Mouse (Mus musculus) hindbrain, postnatal 0 days (tissue): Measurements from ENCODE around the gene Gkn1. TPM values are rescaled to one million over a fixed set of nuclear protein-coding genes. Genes with fewer than 3 reads are reported as not detected.

Experiments used
- ATAC-seq: fragments of 200-750 bp; cut with Nextera tagmentation; 2 replicates; pipeline ENCODE4 v1.8.0; 2017; ENCODE audit warnings: mild to moderate bottlenecking, moderate TSS enrichment, moderate library complexity
- DNase-seq: peaks from one replicate; pipeline ENCODE4 v3.0.0-alpha.2; 2015; ENCODE audit warnings: low spot score
- H3K27ac ChIP-seq: fragments of 300-500 bp; sonication (generic); 2 replicates; pipeline ENCODE4 v1.5.1; 2014; ENCODE audit warnings: mild to moderate bottlenecking
- H3K27me3 ChIP-seq: fragments of 300-500 bp; sonication (generic); 2 replicates; pipeline ENCODE4 v1.6.1; 2014; ENCODE audit warnings: low read length, mixed read lengths; ENCODE audit not compliant: insufficient read depth
- H3K36me3 ChIP-seq: fragments of 300-500 bp; sonication (generic); 2 replicates; pipeline ENCODE4 v1.6.1; 2014; ENCODE audit warnings: low read length, mixed read lengths; ENCODE audit not compliant: insufficient read depth
- H3K4me1 ChIP-seq: fragments of 300-500 bp; sonication (generic); 2 replicates; pipeline ENCODE4 v1.6.1; 2014; ENCODE audit warnings: antibody characterized with exemption, low read length, mixed read lengths; ENCODE audit not compliant: insufficient read depth
- H3K4me2 ChIP-seq: fragments of 300-500 bp; sonication (generic); 2 replicates; pipeline ENCODE4 v1.6.1; 2014; ENCODE audit warnings: low read depth, mild to moderate bottlenecking, low read length, moderate library complexity, mixed read lengths
- H3K4me3 ChIP-seq: fragments of 300-500 bp; sonication (generic); 2 replicates; pipeline ENCODE4 v1.5.1; 2014; ENCODE audit warnings: low read length
- H3K9ac ChIP-seq: fragments of 300-500 bp; sonication (generic); replicated peaks from 2 replicates; pipeline ENCODE4 v1.6.1; 2014; ENCODE audit warnings: mild to moderate bottlenecking, low read length, moderate library complexity, mixed read lengths
- H3K9me3 ChIP-seq: fragments of 300-500 bp; sonication (generic); 2 replicates; pipeline ENCODE4 v1.6.1; 2016; ENCODE audit warnings: low read length, mixed read lengths
- CTCF ChIP-seq: IDR thresholded peaks from 2 replicates; pipeline ENCODE4 v1.5.1; 2016; ENCODE audit warnings: antibody characterized with exemption, control low read depth, low read depth
- WGBS: fragments of 180-500 bp; shearing (Covaris S2); extraction: QIAGEN DNeasy Blood & Tissue Kit; methylation state at CpG from one replicate; pipeline ENCODE4 v1.1.7; 2014; 5-methylcytosine and 5-hydroxymethylcytosine counted together
- polyA plus RNA-seq: library from polyadenylated mRNA; unstranded; fragments of >200 nt; fragmentation: Nextera tagmentation; extraction: Ambion mirVana; gene quantifications from 2 replicates; pipeline ENCODE4 v1.2.1, GENCODE M21; 2015
- total RNA-seq: library from RNA; depleted of rRNA; stranded (reverse); fragments of >200 nt; gene quantifications from 2 replicates; pipeline ENCODE4 v1.2.3, GENCODE M21; 2014

Gkn1 gene
- total and polyA plus RNA-seq, 2 experiments from 2014 or later = not detected

DNA sequence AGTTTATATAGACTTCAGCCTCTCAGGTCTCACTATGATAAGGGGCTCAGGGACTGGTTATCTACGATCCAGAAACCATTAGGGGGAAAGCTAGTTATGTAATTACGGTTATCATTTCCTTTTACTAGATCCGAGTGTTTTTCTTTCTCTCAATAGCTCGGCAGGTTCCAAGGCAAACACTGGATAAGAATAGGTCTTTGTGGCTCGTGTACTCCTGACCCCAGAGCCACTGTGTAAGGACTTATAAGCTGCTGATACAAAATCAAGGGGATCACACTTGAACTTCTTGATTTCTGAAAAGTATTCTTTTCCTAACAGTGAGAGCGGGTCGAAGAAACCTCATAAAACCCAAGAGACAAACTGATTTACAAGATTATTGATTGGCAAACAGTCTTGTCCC is 38.1 kb upstream of the Gkn1 start, which contains the start of gene Gkn3:
Gene Gkn3 (minus strand): TSS at position 59 of the 400 bp plus-strand sequence.
- Histone ChIP-seq H3K36me3 (no peaks in the 10 kb centered on the region), H3K27ac (no peak within 1 kb of the TSS), H3K4me3 (no peak within 1 kb of the TSS), H3K4me1 (peaks cover 3% of the 10 kb centered on the region; the same call in 1 of the 2 replicates), H3K9ac (no peak within 1 kb of the TSS), H3K9me3 (no peaks in the 10 kb centered on the region), H3K27me3 (no peaks in the 10 kb centered on the region), H3K4me2 (no peak within 1 kb of the TSS)
- DNase-seq = no peak
- 67% methylated on average over 7 of the region's 7 CpGs for WGBS
- no peak for TF ChIP-seq CTCF
- no peak for ATAC-seq

GRCm38 (mm10) chr6:87386681-87387080 is 35.9 kb upstream of the Gkn1 start:
- no peak overlapping the region for H3K9ac ChIP-seq
- no peak overlapping the region for H3K4me2 ChIP-seq
- DNase-seq (no peak), ATAC-seq (no peak)
- H3K36me3 ChIP-seq = no peaks in the 10 kb centered on the region
- no peak for TF ChIP-seq CTCF
- H3K4me3 ChIP-seq = no peak overlapping the region
- 81% methylated on average over 10 of the region's 10 CpGs for WGBS
- H3K9me3 ChIP-seq = no peaks in the 10 kb centered on the region
- peaks cover 3% of the 10 kb centered on the region; the same call in 1 of the 2 replicates for H3K27me3 ChIP-seq
- no peak overlapping the region for H3K27ac ChIP-seq
- peaks cover 3% of the 10 kb centered on the region; the same call in 1 of the 2 replicates for H3K4me1 ChIP-seq

GRCm38 (mm10) chr6:87386203-87386602 is 35.5 kb upstream of the Gkn1 start:
- WGBS = 13% methylated on average over 7 of the region's 7 CpGs
- no peak for ATAC-seq
- peak; percentile 88 for DNase-seq
- Histone ChIP-seq H3K27me3 (peaks cover 3% of the 10 kb centered on the region; the same call in 1 of the 2 replicates), H3K27ac (no peak overlapping the region), H3K4me3 (no peak overlapping the region), H3K4me1 (peaks cover 3% of the 10 kb centered on the region; the same call in 1 of the 2 replicates), H3K36me3 (no peaks in the 10 kb centered on the region), H3K9me3 (no peaks in the 10 kb centered on the region), H3K9ac (no peak overlapping the region), H3K4me2 (no peak overlapping the region)
- TF ChIP-seq CTCF = peak; percentile 91

DNA sequence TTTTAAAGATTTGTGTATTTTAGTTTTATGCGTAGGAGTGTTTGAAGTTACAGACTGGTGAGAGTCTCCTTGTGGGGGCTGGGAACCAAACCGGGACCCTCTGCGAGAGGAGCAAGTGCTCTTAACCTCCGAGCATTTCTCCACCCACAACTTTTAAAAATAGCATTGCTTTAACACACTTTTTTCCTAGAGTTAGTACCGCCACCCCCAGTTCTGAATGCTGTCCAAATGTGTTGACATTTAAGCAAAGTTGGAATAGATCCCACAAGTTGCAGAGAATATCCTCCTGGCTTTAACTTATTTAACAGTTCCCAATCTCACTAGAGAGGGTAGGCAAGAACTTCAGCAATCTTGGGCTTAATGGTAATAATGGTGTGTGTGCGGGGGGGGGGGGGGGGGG is 34.0 kb upstream of the Gkn1 start:
- H3K27me3 ChIP-seq = peaks cover 3% of the 10 kb centered on the region; the same call in 1 of the 2 replicates
- WGBS = 57% methylated on average over 6 of the region's 6 CpGs
- no peak for ATAC-seq
- DNase-seq = no peak
- peak overlapping the region; percentile 55 for H3K4me2 ChIP-seq
- H3K4me1 ChIP-seq = peaks cover 3% of the 10 kb centered on the region; the same call in 1 of the 2 replicates
- no peak overlapping the region for H3K27ac ChIP-seq
- no peak overlapping the region for H3K4me3 ChIP-seq
- H3K9ac ChIP-seq = no peak overlapping the region
- no peaks in the 10 kb centered on the region for H3K36me3 ChIP-seq
- no peaks in the 10 kb centered on the region for H3K9me3 ChIP-seq
- no peak for TF ChIP-seq CTCF

- peak overlapping the region; percentile 36 for H3K4me3 ChIP-seq
- peak overlapping the region; percentile 55 for H3K4me2 ChIP-seq
- WGBS = 7% methylated on average over 24 of the region's 24 CpGs
- peaks cover 3% of the 10 kb centered on the region; the same call in 1 of the 2 replicates for H3K27me3 ChIP-seq
- H3K9me3 ChIP-seq = no peaks in the 10 kb centered on the region
- ATAC-seq = peak; percentile 81
- peak overlapping the region; percentile 43; the same call in 1 of the 2 replicates for H3K9ac ChIP-seq
- H3K36me3 ChIP-seq = no peaks in the 10 kb centered on the region
- H3K27ac ChIP-seq = no peak overlapping the region
- peaks cover 3% of the 10 kb centered on the region; the same call in 1 of the 2 replicates for H3K4me1 ChIP-seq
- DNase-seq = peak; percentile 66
- TF ChIP-seq CTCF = peak; percentile 70
Observed at GRCm38 (mm10) chr6:87383926-87384691, 33.4 kb upstream of the Gkn1 start.

- no peaks in the 10 kb centered on the region for H3K27me3 ChIP-seq
- no peaks in the 10 kb centered on the region for H3K36me3 ChIP-seq
- no peak within 1 kb of the TSS for H3K9ac ChIP-seq
- ATAC-seq (no peak), DNase-seq (no peak)
- TF ChIP-seq CTCF = no peak
- WGBS = 90% methylated on average over 9 of the region's 9 CpGs
- no peaks in the 10 kb centered on the region for H3K9me3 ChIP-seq
- no peak within 1 kb of the TSS for H3K27ac ChIP-seq
- H3K4me2 ChIP-seq = no peak within 1 kb of the TSS
- no peaks in the 10 kb centered on the region for H3K4me1 ChIP-seq
- no peak within 1 kb of the TSS for H3K4me3 ChIP-seq
Observed at GRCm38 (mm10) chr6:87373057-87373456, 22.3 kb upstream of the Gkn1 start, which contains the start of gene Gkn2. TSS of gene Gkn2 (plus strand) at chr6:87373357.

DNA sequence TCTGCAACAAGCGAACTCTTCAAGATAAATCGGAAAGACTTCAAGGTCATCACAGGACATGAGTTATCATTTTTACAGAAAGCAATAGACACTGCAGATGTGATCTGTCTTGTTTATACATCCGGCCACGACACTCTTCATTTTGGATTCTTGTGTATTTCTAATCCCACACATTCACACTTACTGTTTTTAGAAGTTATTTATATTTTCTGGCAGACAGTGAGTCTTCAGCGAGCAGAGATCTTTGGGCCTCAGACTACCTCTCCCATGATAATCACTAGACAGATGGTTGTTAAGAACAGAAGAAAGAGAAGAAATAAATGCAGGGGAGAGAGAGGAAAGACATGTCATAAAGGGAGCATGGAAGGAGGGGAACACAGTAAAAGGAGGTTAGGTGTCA is 18.5 kb upstream of the Gkn1 start:
- Histone ChIP-seq H3K9ac (no peak overlapping the region), H3K4me1 (no peaks in the 10 kb centered on the region), H3K27ac (no peak overlapping the region), H3K36me3 (no peaks in the 10 kb centered on the region), H3K27me3 (no peaks in the 10 kb centered on the region), H3K4me3 (no peak overlapping the region), H3K4me2 (no peak overlapping the region), H3K9me3 (no peaks in the 10 kb centered on the region)
- ATAC-seq = no peak
- no peak for DNase-seq
- WGBS = 90% methylated on average over 5 of the region's 5 CpGs
- no peak for TF ChIP-seq CTCF
